Mouse (Mus musculus) ES-Bruce4 (cell line): ENCODE measurements around the gene Ttll11. TPM values are rescaled to one million over a fixed set of nuclear protein-coding genes. Genes with fewer than 3 reads are reported as not detected.

Source experiments
- H3K27ac ChIP-seq: 2 replicates; pipeline ENCODE4 v1.5.1; 2012; ENCODE audit warnings: low read length, inconsistent platforms; ENCODE audit not compliant: insufficient read depth
- H3K27me3 ChIP-seq: 2 replicates; pipeline ENCODE4 v1.6.1; 2012; ENCODE audit warnings: mild to moderate bottlenecking, low read length, inconsistent platforms; ENCODE audit not compliant: control insufficient read depth, poor library complexity, insufficient read depth, severe bottlenecking
- H3K36me3 ChIP-seq: 2 replicates; pipeline ENCODE4 v1.6.1; 2012; ENCODE audit warnings: inconsistent platforms, mild to moderate bottlenecking, low read length, moderate library complexity; ENCODE audit not compliant: control insufficient read depth, poor library complexity, insufficient read depth, severe bottlenecking
- H3K4me1 ChIP-seq: one replicate; pipeline ENCODE4 v1.8.1; 2011; ENCODE audit warnings: low read length; ENCODE audit not compliant: control insufficient read depth, insufficient read depth
- H3K4me3 ChIP-seq: 2 replicates; pipeline ENCODE4 v1.5.1; 2011; ENCODE audit warnings: low read depth, mild to moderate bottlenecking, low read length
- H3K9ac ChIP-seq: 2 replicates; pipeline ENCODE4 v1.6.1; 2012; ENCODE audit warnings: low read depth, mild to moderate bottlenecking, inconsistent platforms; ENCODE audit not compliant: poor library complexity, severe bottlenecking
- H3K9me3 ChIP-seq: replicated peaks from 2 replicates; pipeline ENCODE4 v1.6.1; 2012; ENCODE audit warnings: mild to moderate bottlenecking, low read length, inconsistent platforms; ENCODE audit not compliant: control insufficient read depth, poor library complexity, insufficient read depth, severe bottlenecking
- CTCF ChIP-seq: IDR thresholded peaks from one replicate; pipeline ENCODE4 v1.8.1; 2011; ENCODE audit warnings: low read depth, low read length
- EP300 ChIP-seq: IDR thresholded peaks from 2 replicates; pipeline ENCODE4 v1.6.1; 2011; ENCODE audit warnings: low read depth, low read length; ENCODE audit not compliant: insufficient read depth
- POLR2A ChIP-seq: IDR thresholded peaks from one replicate; pipeline ENCODE4 v1.8.1; 2011; ENCODE audit warnings: low read length; ENCODE audit not compliant: insufficient read depth
- polyA plus RNA-seq: library from polyadenylated mRNA; stranded (reverse); fragments of >200 nt; gene quantifications from 2 replicates; pipeline ENCODE4 v1.2.4, GENCODE M21; 2011; ENCODE audit warnings: low read depth; ENCODE audit not compliant: missing spikeins, insufficient read depth, insufficient read length

The Ttll11 gene
- polyA plus RNA-seq, 1 experiment, result not detected

DNA sequence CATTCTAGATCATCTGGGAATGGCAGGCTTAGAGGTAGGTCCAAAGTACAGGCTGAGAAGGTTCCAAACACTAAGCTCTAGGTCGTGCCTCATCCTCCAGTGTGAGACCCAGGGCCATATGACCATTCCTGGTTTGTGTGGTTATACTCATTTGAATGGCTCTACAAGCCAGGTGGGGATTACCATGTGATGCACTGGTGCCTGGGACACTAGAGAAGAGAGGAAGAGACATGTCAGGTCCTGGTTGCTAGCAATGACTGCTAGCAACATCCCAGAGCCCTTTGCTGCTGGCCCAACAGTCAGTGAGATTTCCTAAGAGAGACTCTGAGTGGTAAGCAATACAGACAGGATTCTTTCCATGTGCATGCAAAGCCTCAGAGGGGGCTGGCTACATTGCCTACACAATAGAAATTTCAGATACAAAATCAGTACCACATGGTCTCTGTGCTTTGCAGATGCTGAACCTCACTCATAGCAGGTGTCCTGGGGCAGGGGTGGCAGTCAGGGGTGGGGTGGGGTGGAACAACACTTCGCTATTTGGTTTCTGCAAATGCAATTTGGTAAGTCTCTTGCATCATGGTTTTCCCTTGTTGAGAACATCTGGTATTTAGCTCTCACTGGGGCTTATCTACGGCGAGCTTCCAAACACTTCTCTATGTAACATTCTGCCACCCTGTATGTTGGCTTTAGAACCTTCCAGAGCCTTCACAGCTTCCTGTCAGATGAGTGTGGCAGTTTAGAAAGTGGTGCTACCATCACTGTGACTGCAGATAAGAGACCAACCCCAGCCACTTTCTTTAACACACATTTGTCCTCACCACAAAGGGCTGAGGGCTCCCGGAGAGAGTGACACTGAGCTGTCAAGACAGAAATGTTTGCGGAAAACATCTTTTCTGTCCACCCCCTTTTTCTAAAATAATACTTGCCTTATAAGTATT is 148.5 kb downstream of the Ttll11 start:
- no peak overlapping the region for H3K4me3 ChIP-seq
- no peaks in the 10 kb centered on the region for H3K36me3 ChIP-seq
- H3K9me3 ChIP-seq, result no peaks in the 10 kb centered on the region; the same call in 1 of the 2 replicates
- H3K27me3 ChIP-seq, result no peaks in the 10 kb centered on the region
- H3K9ac ChIP-seq, result no peak overlapping the region
- TF ChIP-seq POLR2A (no peak), CTCF (no peak), EP300 (no peak)
- H3K27ac ChIP-seq, result no peak overlapping the region
- no peaks in the 10 kb centered on the region for H3K4me1 ChIP-seq

DNA sequence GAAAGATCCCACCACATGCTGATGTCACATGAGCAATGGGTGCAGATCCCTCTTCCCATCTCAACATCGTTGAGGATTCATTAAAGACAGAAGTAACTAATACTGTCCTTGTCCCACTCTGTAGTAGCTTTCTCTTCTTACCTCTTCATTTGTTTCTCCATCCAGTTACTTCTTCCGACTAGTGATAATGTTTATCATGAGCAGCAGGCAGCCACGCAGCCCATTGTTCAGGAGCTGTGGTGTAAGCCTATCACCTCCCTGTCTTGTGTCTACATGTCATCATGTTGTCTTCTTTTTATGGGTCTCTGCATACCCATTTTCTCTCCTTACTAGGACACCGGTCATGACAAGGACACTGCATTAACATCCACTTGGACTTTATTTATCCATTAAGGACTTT is 150.6 kb downstream of the Ttll11 start:
- no peaks in the 10 kb centered on the region for H3K27me3 ChIP-seq
- H3K27ac ChIP-seq, result no peak overlapping the region
- no peaks in the 10 kb centered on the region for H3K36me3 ChIP-seq
- H3K9me3 ChIP-seq, result no peaks in the 10 kb centered on the region
- H3K4me1 ChIP-seq, result no peaks in the 10 kb centered on the region
- no peak overlapping the region for H3K9ac ChIP-seq
- TF ChIP-seq EP300 (no peak), CTCF (no peak), POLR2A (no peak)
- H3K4me3 ChIP-seq, result no peak overlapping the region

DNA sequence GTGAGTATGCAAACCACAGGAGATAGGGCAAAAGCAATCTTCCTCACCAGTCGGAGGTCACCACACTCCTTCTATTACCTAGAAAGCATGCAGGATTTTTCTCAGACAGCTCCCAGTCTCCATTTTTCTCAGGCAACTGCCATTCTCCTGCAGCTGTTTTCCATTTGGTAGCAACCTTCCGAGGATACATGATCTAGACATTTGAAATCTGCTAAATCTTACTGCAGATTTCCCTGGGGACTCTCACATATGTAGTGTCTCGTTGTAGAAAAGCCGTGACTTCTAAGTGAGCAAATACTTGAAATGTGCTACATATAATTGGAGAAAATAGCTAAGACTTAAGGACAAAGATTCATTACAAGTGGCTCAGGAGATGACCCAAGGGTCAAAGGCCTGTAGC is 151.8 kb downstream of the Ttll11 start:
- H3K27ac ChIP-seq, result no peak overlapping the region
- no peak overlapping the region for H3K4me3 ChIP-seq
- no peak overlapping the region for H3K9ac ChIP-seq
- H3K27me3 ChIP-seq, result no peaks in the 10 kb centered on the region
- TF ChIP-seq EP300 (no peak), CTCF (no peak), POLR2A (no peak)
- H3K4me1 ChIP-seq, result no peaks in the 10 kb centered on the region
- H3K9me3 ChIP-seq, result no peaks in the 10 kb centered on the region
- no peaks in the 10 kb centered on the region for H3K36me3 ChIP-seq

DNA sequence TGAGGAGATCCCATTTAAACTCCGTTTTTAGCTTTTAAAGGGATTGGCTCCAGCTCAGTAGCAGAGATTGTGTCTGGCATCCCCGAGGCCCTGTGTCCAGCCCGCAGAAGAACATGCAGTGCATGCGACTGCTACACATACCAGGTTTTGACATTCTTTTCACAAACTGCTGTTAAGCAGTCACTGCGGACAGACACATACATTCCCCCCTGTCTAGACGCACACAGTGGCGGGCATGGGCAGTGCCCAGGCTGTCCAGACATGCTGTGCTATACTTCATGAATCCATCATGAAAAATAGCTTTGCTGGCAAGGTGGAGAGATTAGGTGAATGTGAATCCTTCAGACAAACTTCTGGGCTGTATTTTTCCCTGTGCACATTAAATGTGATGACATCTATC is 154.6 kb downstream of the Ttll11 start:
- no peaks in the 10 kb centered on the region for H3K9me3 ChIP-seq
- no peak overlapping the region for H3K27ac ChIP-seq
- no peak overlapping the region for H3K4me3 ChIP-seq
- no peak overlapping the region for H3K9ac ChIP-seq
- TF ChIP-seq POLR2A (no peak), CTCF (no peak), EP300 (no peak)
- H3K36me3 ChIP-seq, result no peaks in the 10 kb centered on the region
- no peaks in the 10 kb centered on the region for H3K27me3 ChIP-seq
- H3K4me1 ChIP-seq, result no peaks in the 10 kb centered on the region

DNA sequence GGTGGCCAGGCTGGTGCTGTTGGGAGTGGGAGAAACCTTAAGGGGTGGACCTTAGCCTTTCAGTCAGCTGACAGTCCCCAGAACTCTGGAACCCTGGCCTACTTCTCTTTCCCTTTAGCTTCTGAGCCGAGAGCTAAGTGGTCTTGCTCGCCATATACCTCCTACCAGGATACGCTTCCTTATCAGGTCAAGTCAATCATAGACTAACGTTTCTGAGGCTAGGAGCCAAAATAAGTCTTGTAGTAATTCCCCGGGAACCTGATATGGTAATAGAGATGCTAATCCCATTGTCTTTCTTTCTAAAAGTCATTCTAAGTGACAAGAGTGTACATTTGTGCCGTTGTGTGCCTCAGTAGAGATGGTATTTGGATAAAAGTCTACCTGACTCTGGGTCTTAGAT is 156.1 kb downstream of the Ttll11 start:
- no peaks in the 10 kb centered on the region for H3K4me1 ChIP-seq
- H3K4me3 ChIP-seq, result no peak overlapping the region
- no peaks in the 10 kb centered on the region for H3K27me3 ChIP-seq
- no peaks in the 10 kb centered on the region for H3K36me3 ChIP-seq
- no peak overlapping the region for H3K27ac ChIP-seq
- H3K9me3 ChIP-seq, result no peaks in the 10 kb centered on the region
- no peak for TF ChIP-seq CTCF
- no peak for TF ChIP-seq EP300
- TF ChIP-seq POLR2A, result no peak
- H3K9ac ChIP-seq, result no peak overlapping the region

DNA sequence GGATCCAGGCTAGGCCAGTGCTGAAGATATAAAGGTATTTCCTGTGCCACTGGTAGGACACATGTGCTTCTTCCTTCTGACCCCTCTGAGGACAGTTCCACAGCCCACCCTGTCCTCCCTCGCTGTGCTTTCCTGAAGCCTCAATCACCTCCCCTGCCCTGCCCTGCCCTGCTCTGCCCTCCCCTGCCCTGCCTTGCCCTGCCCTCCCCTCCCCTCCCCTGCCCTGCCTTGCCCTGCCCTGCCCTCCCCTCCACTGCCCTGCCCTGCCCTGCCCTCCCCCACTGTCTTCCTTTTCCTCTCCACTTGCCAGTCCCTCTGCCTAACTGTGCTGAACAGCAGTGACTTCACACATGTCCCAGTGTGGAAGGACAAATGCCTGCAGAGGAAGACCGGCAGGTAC is 160.8 kb downstream of the Ttll11 start:
- H3K27ac ChIP-seq, result no peak overlapping the region
- no peak overlapping the region for H3K9ac ChIP-seq
- no peaks in the 10 kb centered on the region for H3K9me3 ChIP-seq
- H3K4me1 ChIP-seq, result no peaks in the 10 kb centered on the region
- TF ChIP-seq POLR2A, result no peak
- TF ChIP-seq EP300, result no peak
- no peak for TF ChIP-seq CTCF
- no peaks in the 10 kb centered on the region for H3K36me3 ChIP-seq
- H3K4me3 ChIP-seq, result no peak overlapping the region
- H3K27me3 ChIP-seq, result no peaks in the 10 kb centered on the region
